In the genomic region with DNA sequence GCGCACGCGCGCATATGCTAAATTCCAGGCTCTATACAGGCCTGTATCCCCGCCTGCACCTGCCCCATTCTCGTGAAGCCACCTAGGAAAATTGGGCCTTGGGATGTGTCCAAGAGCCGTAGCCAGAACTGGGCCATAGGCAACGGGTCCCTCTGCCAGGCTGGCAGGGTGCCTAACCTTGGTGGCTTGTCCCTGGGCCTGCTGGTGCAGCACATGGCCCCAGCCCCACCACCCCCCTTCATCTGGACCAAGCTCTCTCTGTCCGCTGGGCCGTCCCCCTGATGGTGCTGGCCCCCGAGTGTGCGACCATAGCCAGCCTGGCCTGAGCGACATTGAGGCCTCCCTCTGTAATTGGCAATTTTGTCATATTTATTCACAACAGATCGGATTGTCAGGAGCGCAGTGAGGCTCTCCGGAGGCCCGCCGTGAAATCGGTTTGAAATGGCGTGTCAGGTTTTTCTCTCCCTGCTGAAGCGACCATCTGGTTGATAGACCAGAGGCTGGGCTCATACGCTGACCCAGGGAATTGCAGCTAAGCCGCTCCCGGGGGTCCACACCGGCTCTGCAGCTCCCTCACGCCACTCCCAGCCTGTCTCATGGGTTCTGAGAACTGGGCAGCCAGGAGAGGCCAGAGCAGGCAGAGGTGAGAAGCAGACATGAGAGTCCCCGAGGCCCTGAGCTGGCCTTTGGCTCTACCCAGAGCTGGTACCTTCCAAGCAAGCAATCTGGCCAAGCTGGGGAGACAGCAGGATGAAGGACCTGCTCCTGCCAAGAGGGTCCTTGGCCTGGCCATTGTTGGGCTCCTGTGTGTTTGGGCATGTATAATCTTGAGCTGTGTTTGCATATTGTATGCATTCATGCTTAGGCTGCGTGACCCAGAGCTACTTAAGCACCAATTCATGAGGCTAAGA, we compare ENCODE assay signal across 11 mouse cellular contexts.
DNase-seq lines count a peak whose midpoint lies in the region; ATAC-seq lines count a peak whose summit lies in the region.
"Had no signal": no experiment of that assay in that cellular context is flagged by ENCODE, and none has a peak within 500 bp of the region (broad histone marks: within the 10 kb centered on the region; RNA-seq: fewer than 3 reads in every experiment).

No protein-coding gene starts in this region.

- H3K36me3 ChIP-seq in forebrain, embryonic 12.5 days (replicated peaks): no peaks in the 10 kb centered on the region
- no peaks in the 10 kb centered on the region for H3K36me3 ChIP-seq in forebrain, embryonic 11.5 days (ENCODE audit: control insufficient read depth, insufficient read depth, low read length)
- no peaks in the 10 kb centered on the region for H3K36me3 ChIP-seq in embryonic facial prominence, embryonic 14.5 days (ENCODE audit: control insufficient read depth, insufficient read depth, low read length)
- H3K36me3 ChIP-seq in midbrain, embryonic 16.5 days (ENCODE audit: control insufficient read depth, insufficient read depth, low read length): no peaks in the 10 kb centered on the region
- H3K36me3 ChIP-seq in intestine, embryonic 16.5 days (ENCODE audit: control insufficient read depth, insufficient read depth, low read length): no peaks in the 10 kb centered on the region
- H3K36me3 ChIP-seq: liver, embryonic 13.5 days had no signal

- H3K27me3 ChIP-seq in forebrain, embryonic 12.5 days: peaks cover 40% of the 10 kb centered on the region
- no peaks in the 10 kb centered on the region for H3K27me3 ChIP-seq in forebrain, embryonic 11.5 days (ENCODE audit: control insufficient read depth, insufficient read depth, low read length)
- no peaks in the 10 kb centered on the region for H3K27me3 ChIP-seq in embryonic facial prominence, embryonic 14.5 days (replicated peaks; ENCODE audit: control insufficient read depth, insufficient read depth, low read length)
- no peaks in the 10 kb centered on the region for H3K27me3 ChIP-seq in midbrain, embryonic 16.5 days (ENCODE audit: control insufficient read depth, insufficient read depth, low read depth, low read length)
- no peaks in the 10 kb centered on the region; the same call in 1 of the 2 replicates for H3K27me3 ChIP-seq in intestine, embryonic 16.5 days (replicated peaks; ENCODE audit: control insufficient read depth, insufficient read depth, low read length)

- H3K9ac ChIP-seq in forebrain, embryonic 12.5 days: no peak overlapping the region
- no peak overlapping the region for H3K9ac ChIP-seq in forebrain, embryonic 11.5 days (ENCODE audit: low read length)
- H3K9ac ChIP-seq in embryonic facial prominence, embryonic 14.5 days (ENCODE audit: low read depth, low read length): no peak overlapping the region
- H3K9ac ChIP-seq in midbrain, embryonic 16.5 days (ENCODE audit: low read depth, low read length): 0 out of 2 replicates have a peak overlapping the region, but pooled peaks have one; percentile 34
- no peak overlapping the region for H3K9ac ChIP-seq in intestine, embryonic 16.5 days (ENCODE audit: low read depth, low read length)
- H3K9ac ChIP-seq: liver, embryonic 13.5 days had no signal

- DNase-seq in forebrain, embryonic 11.5 days (ENCODE audit: low spot score): no peak
- DNase-seq in cerebellum, adult 18-20 months: peak; percentile 96 to 97
- peak; percentile 54 for DNase-seq in embryonic facial prominence, embryonic 14.5 days (ENCODE audit: low spot score)
- DNase-seq in kidney, adult 9 months: no peak
- no peak for DNase-seq in heart, adult 18-20 months
- DNase-seq: heart, postnatal 14 days; liver, embryonic 13.5 days; right cerebral cortex, postnatal 14 days had no signal

- H3K4me2 ChIP-seq in forebrain, embryonic 12.5 days: 0 out of 2 replicates have a peak overlapping the region, but pooled peaks have one; percentile 15
- H3K4me2 ChIP-seq in forebrain, embryonic 11.5 days (ENCODE audit: low read depth, low read length, severe bottlenecking): no peak overlapping the region
- H3K4me2 ChIP-seq in embryonic facial prominence, embryonic 14.5 days (ENCODE audit: low read depth, low read length): no peak overlapping the region
- no peak overlapping the region for H3K4me2 ChIP-seq in midbrain, embryonic 16.5 days (ENCODE audit: low read length)
- H3K4me2 ChIP-seq in intestine, embryonic 16.5 days (ENCODE audit: low read depth, low read length): no peak overlapping the region
- H3K4me2 ChIP-seq: liver, embryonic 13.5 days had no signal

- 74% methylated on average over 28 of the region's 28 CpGs for WGBS in forebrain, embryonic 12.5 days
- WGBS in forebrain, embryonic 11.5 days: 73% methylated on average over 28 of the region's 28 CpGs
- 51% methylated on average over 28 of the region's 28 CpGs for WGBS in embryonic facial prominence, embryonic 14.5 days
- 37% methylated on average over 28 of the region's 28 CpGs for WGBS in midbrain, embryonic 16.5 days
- WGBS in intestine, embryonic 16.5 days: 73% methylated on average over 28 of the region's 28 CpGs

- H3K9me3 ChIP-seq in forebrain, embryonic 12.5 days: no peaks in the 10 kb centered on the region
- H3K9me3 ChIP-seq in forebrain, embryonic 11.5 days (ENCODE audit: control insufficient read depth, low read length): no peaks in the 10 kb centered on the region
- H3K9me3 ChIP-seq in embryonic facial prominence, embryonic 14.5 days (ENCODE audit: control insufficient read depth, low read length): no peaks in the 10 kb centered on the region
- no peaks in the 10 kb centered on the region for H3K9me3 ChIP-seq in midbrain, embryonic 16.5 days (replicated peaks; ENCODE audit: control insufficient read depth, low read length, poor library complexity, severe bottlenecking)
- H3K9me3 ChIP-seq in intestine, embryonic 16.5 days (ENCODE audit: control insufficient read depth, low read length): no peaks in the 10 kb centered on the region
- H3K9me3 ChIP-seq: liver, embryonic 13.5 days had no signal

- no peak for ATAC-seq in forebrain, embryonic 12.5 days (ENCODE audit: low FRiP score)
- no peak for ATAC-seq in forebrain, embryonic 11.5 days (replicated peaks; ENCODE audit: low FRiP score)
- ATAC-seq in embryonic facial prominence, embryonic 14.5 days (ENCODE audit: low read depth): peak; percentile 35; the same call in 1 of the 2 replicates
- peak; percentile 49; the same call in 1 of the 2 replicates for ATAC-seq in midbrain, embryonic 16.5 days
- no peak for ATAC-seq in intestine, embryonic 16.5 days

- peak overlapping the region; percentile 56 for H3K27ac ChIP-seq in forebrain, embryonic 12.5 days
- no peak overlapping the region for H3K27ac ChIP-seq in forebrain, embryonic 11.5 days (ENCODE audit: low read depth, low read length)
- H3K27ac ChIP-seq in embryonic facial prominence, embryonic 14.5 days (replicated peaks; ENCODE audit: low read depth, low read length): no peak overlapping the region
- peak overlapping the region; percentile 69 for H3K27ac ChIP-seq in midbrain, embryonic 16.5 days (ENCODE audit: low read length)
- no peak overlapping the region for H3K27ac ChIP-seq in intestine, embryonic 16.5 days (ENCODE audit: low read length)
- H3K27ac ChIP-seq: liver, embryonic 13.5 days had no signal

- no peak overlapping the region for H3K4me3 ChIP-seq in forebrain, embryonic 12.5 days (replicated peaks)
- no peak overlapping the region for H3K4me3 ChIP-seq in forebrain, embryonic 11.5 days (ENCODE audit: low read depth, low read length)
- H3K4me3 ChIP-seq in embryonic facial prominence, embryonic 14.5 days (ENCODE audit: low read depth, low read length): no peak overlapping the region
- H3K4me3 ChIP-seq in midbrain, embryonic 16.5 days (ENCODE audit: low read depth, low read length): no peak overlapping the region
- no peak overlapping the region for H3K4me3 ChIP-seq in intestine, embryonic 16.5 days (ENCODE audit: low read length)
- H3K4me3 ChIP-seq: liver, embryonic 13.5 days had no signal

- H3K4me1 ChIP-seq in forebrain, embryonic 12.5 days: peaks cover 12% of the 10 kb centered on the region
- no peaks in the 10 kb centered on the region for H3K4me1 ChIP-seq in forebrain, embryonic 11.5 days (replicated peaks; ENCODE audit: control insufficient read depth, insufficient read depth, low read length)
- H3K4me1 ChIP-seq in embryonic facial prominence, embryonic 14.5 days (ENCODE audit: control insufficient read depth, insufficient read depth, low read length): no peaks in the 10 kb centered on the region
- peaks cover 10% of the 10 kb centered on the region for H3K4me1 ChIP-seq in midbrain, embryonic 16.5 days (ENCODE audit: control insufficient read depth, insufficient read depth, low read length)
- H3K4me1 ChIP-seq in intestine, embryonic 16.5 days (ENCODE audit: control insufficient read depth, insufficient read depth, low read length): no peaks in the 10 kb centered on the region
- H3K4me1 ChIP-seq: liver, embryonic 13.5 days had no signal

Comparison
In these comparisons a context has a peak if more than half of its experiments do, and no peak if none do; other contexts are left out.
1. H3K27ac ChIP-seq: peak in forebrain, embryonic 12.5 days (single experiment) and midbrain, embryonic 16.5 days (single experiment); none in forebrain, embryonic 11.5 days (single experiment), embryonic facial prominence, embryonic 14.5 days (single experiment) and intestine, embryonic 16.5 days (single experiment).
2. ATAC-seq: peak in embryonic facial prominence, embryonic 14.5 days (single experiment) and midbrain, embryonic 16.5 days (single experiment); none in forebrain, embryonic 12.5 days (single experiment), forebrain, embryonic 11.5 days (single experiment) and intestine, embryonic 16.5 days (single experiment).
3. DNase-seq: peak in cerebellum, adult 18-20 months (2 of 2) and embryonic facial prominence, embryonic 14.5 days (single experiment); none in forebrain, embryonic 11.5 days (single experiment), kidney, adult 9 months (single experiment) and heart, adult 18-20 months (0 of 2).